Mouse (Mus musculus) thymus, adult 18-20 months (tissue): ENCODE data around the gene Akr1b10.
"Not testable (repeated sequence)": the region's sequence is repeated elsewhere in the genome, so short reads cannot be mapped to it uniquely, and the experiment has no call there.

ENCODE experiments used
- DNase-seq, 2 experiments: peaks; one replicate each; pipeline ENCODE4 v3.0.0; 2022; ENCODE audit warnings: mixed read lengths in 2 of 2

Gene Akr1b10

DNA sequence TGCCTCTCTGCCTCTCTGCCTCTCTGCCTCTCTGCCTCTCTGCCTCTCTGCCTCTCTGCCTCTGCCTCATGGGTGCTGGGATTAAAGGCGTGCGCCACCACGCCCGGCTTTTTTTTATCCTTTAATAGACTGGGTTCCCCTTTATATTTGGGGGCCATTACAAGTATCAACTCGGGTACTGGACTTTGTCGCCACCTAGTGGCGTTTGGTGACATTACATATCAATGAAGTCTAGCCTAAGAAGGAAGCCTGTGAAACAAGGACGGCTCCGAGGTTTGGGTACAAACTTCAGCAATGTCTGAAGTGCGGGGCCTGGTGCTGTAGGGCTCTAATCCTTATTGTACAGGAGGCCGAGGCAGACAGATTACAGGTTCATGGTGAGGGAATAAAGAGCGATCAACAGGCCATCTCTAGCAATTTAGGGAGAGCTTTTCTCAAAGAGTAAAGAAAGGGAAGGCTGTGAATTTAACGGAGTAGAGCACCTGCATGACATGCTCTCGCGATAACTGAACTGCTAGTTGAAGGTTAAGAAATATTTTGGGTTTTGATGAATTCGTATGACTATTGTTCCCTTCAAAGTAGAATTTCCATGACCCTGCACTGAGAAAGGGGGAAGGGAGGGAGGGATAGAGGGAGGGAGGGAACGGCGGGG, 12.2 kb upstream of the Akr1b10 start:
- DNase-seq = peak; percentile 50 to 64

GRCm38 (mm10) chr6:34373841-34374240, 10.2 kb upstream of the Akr1b10 start:
- DNase-seq = no peak

- DNase-seq = not testable (repeated sequence)
These were observed 8.1 kb upstream of the Akr1b10 start for GRCm38 (mm10) chr6:34375888-34376287.

- DNase-seq = no peak
These were observed 617 bp upstream of the Akr1b10 start for GRCm38 (mm10) chr6:34383401-34383800.

DNA sequence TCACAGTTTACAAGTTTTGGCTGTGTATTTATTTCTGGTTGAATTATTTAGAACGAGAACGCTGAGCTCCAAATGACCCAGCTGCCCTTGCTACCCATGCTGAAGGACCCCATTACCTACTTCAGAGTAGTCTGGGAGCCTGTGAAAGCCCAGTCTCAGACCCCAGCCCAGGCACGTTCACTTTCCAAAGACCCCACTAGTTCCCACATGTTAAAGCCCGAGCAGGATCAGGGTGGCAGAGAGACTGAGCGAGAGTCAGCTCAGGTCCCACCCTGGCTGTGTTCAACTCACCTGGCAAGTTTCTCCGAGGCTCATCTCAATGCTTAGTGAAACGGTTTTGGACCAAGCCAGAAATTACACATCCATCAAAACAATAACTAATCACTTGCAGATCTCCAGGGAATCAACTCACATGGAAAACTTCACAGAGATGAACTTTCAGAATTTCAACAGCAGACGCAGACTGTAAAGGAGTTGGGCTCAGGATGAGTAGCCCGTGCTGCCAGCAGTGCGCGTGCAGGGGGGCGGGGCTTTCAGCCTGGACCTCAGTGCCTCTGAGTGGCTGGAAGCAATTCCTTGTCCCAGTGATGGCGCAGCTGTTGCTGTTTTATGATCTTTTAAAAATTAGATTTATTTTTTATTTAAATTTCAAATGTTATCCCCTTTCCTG, 818 bp downstream of the Akr1b10 start:
- peak in 1 of 2 experiments; percentile 15 for DNase-seq

GRCm38 (mm10) chr6:34388420-34389156, 4.6 kb downstream of the Akr1b10 start:
- DNase-seq = no peak

GRCm38 (mm10) chr6:34395897-34396296, 11.9 kb downstream of the Akr1b10 start:
- no peak for DNase-seq

DNA sequence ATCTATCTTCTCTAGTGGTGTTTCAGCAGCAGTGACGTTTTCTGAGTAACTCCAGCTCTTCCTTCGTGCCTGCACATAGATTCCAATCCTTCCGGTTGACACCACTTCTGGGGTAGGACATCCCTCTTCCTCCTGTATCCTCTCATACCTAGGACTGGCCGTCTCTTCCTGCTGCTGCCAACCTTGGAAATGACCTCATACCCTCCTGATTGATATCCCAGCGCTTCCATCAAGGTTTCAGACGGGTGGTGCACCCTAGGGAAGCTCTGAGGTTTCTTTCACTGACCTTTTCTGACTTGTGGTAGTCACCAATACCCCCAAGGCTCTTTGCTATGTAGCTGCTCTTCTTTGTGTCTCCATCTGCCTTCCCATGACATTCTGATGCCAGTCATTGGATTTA, 14.4 kb downstream of the Akr1b10 start:
- no peak for DNase-seq

DNA sequence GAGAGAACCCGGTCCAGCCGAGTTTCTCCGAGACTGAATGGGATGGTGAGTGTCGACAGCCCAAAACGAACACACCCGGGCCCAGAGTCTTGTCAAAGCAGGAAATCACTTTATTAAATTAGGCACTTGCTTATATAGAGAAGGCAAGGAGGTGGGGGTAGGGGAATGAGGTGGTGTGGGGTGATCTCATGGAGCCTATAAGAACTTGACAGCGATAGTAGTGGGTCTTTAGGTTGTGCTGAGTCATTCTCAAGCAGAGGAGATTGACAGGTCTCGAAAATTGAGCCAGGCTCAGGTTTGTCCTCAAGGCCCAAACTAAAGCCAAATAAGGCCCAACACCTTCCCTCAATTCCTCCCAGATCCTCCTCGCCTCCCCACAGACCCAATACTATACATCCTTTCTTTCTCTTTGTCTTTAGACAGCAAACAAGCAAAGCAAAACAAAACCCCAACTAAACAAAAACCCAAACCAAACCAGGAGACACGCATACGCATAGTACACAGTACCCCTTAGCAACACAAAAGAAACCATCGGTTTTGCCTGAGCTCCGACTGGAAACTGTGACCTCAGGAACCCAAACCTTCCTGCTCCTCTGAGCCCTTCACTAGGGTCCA, 15.7 kb downstream of the Akr1b10 start:
- DNase-seq = no peak

DNA sequence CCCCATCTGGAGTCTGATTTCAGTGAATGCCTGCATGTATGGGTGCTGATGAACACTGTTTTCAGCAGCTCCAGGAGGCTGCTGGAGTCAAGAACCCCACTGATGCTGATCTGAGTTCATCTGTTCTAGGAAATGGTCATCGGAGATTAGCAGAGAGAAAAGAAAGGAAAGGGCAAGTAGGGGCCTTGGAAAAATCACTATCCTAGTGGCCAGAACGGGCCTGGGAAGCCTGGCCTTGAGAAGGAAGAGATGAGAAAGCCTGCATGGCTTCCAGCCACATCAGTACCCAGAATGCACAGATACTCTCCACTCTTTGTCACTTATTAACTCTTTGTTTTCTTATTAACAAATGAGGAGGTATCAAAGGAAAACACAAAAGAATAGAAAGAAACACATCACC, 16.7 kb downstream of the Akr1b10 start:
- no peak for DNase-seq

DNA sequence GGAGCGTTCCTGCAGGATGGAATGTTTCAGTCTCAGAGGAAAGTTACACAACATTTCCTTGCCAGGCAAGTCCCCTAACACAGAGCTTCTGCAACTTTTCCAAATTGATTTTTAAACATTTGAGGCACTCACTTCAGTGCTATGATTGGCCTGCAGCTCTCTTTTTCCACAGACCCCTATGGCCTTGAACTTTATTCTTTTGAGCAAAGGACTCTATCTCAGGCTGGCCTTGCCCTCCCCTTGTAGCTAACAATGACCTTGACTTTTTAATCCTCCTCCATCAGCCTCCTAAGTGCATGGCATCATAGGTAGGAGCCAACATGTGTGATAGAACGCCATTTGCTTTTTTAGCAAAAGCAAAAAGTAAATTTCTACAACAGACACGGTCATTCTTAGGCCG, 22.7 kb downstream of the Akr1b10 start:
- DNase-seq = no peak

- DNase-seq = no peak
These were observed 23.4 kb downstream of the Akr1b10 start for GRCm38 (mm10) chr6:34407403-34407802.

- no peak for DNase-seq
These were observed 28.0 kb downstream of the Akr1b10 start, which contains the start of gene Akr1b7 for GRCm38 (mm10) chr6:34412023-34412422. TSS of gene Akr1b7 (plus strand) at chr6:34412334.

DNA sequence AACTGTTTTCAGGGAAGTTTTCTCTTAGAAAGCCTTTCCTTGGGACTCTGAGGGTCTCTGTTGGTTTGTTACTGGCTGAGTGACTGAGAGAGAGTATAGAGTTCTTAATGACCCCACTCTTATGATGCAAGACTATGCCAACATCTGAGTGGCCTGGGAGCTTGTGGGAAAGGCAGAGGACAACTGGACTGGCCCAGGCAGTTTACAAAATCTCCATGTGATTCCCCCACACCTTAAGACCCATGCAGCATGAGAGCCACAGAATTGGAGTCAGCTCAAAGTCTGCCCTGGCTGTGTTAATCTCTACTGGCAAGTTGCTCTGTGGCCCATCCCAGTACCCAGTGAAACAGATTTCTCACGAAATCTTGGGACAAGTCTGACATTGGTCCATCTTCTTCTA, 28.7 kb downstream of the Akr1b10 start:
- DNase-seq = no peak

- DNase-seq = not testable (repeated sequence)
These were observed 29.4 kb downstream of the Akr1b10 start for GRCm38 (mm10) chr6:34413386-34413785.

GRCm38 (mm10) chr6:34416521-34416920, 32.5 kb downstream of the Akr1b10 start:
- DNase-seq = no peak

GRCm38 (mm10) chr6:34419071-34419470, 35.1 kb downstream of the Akr1b10 start:
- DNase-seq = no peak

GRCm38 (mm10) chr6:34439006-34439405, 55.0 kb downstream of the Akr1b10 start:
- no peak for DNase-seq

DNA sequence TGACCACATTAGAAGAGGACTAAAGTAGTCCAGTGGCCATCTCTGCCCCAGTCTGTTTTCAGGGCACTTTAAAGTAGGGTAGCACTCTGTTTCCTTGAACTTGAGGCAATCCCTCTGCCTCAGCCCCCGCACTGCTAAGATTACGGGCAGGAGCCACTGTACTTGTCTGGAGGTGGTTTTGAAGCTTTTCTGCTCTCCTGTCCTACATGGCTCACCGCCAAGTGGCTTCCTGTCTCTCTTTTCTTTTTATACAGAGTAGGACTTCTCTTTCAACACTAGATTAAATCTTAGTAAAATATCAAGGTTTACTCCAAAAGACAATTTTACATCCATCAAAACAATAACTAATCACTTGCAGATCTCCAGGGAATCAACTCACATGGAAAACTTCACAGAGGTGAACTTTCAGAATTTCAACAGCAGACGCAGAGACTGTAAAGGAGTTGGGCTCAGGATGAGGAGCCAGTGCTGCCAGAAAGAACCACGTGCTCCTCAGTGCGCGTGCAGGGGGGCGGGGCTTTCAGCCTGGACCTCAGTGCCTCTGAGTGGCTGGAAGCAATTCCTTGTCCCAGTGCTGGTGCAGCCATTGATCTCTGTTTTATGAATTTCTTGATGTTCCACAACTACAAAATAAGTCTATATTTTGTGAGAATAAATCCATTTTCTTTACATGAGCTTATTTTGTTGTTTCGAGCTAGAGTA, 57.7 kb downstream of the Akr1b10 start:
- DNase-seq = peak in 1 of 2 experiments; percentile 10

- no peak for DNase-seq
These were observed 59.8 kb downstream of the Akr1b10 start for GRCm38 (mm10) chr6:34443791-34444190.
